Mouse (Mus musculus): ENCODE measurements around the gene Eif5. TPM values are rescaled to one million over a fixed set of nuclear protein-coding genes. Genes with fewer than 3 reads are reported as not detected.

Gene Eif5
- polyA plus RNA-seq, 1 experiment from 2014 or later: 587 TPM

GRCm38 (mm10) chr12:111527643-111528281 is 10.1 kb upstream of the Eif5 start:
- ATAC-seq (ENCODE audit: low read depth): no peak
- no peak overlapping the region for H3K9ac ChIP-seq
- no peaks in the 10 kb centered on the region for H3K4me1 ChIP-seq (replicated peaks)
- H3K4me3 ChIP-seq: no peak overlapping the region
- no peaks in the 10 kb centered on the region for H3K27me3 ChIP-seq
- WGBS: 69% methylated on average over 8 of the region's 8 CpGs
- no peaks in the 10 kb centered on the region for H3K36me3 ChIP-seq
- no peak overlapping the region for H3K27ac ChIP-seq (replicated peaks)
- 0 out of 2 replicates have a peak, but pooled peaks cover 5% of the 10 kb centered on the region for H3K9me3 ChIP-seq
- no peak overlapping the region for H3K4me2 ChIP-seq

GRCm38 (mm10) chr12:111529192-111529591 is 8.6 kb upstream of the Eif5 start:
- no peaks in the 10 kb centered on the region for H3K4me1 ChIP-seq (replicated peaks)
- H3K4me2 ChIP-seq: no peak overlapping the region
- H3K4me3 ChIP-seq: no peak overlapping the region
- H3K36me3 ChIP-seq: no peaks in the 10 kb centered on the region
- no peak overlapping the region for H3K27ac ChIP-seq (replicated peaks)
- no peaks in the 10 kb centered on the region for H3K27me3 ChIP-seq
- 20% methylated on average over 8 of the region's 8 CpGs for WGBS
- no peak for ATAC-seq (ENCODE audit: low read depth)
- H3K9ac ChIP-seq: no peak overlapping the region
- H3K9me3 ChIP-seq: no peaks in the 10 kb centered on the region

- H3K9ac ChIP-seq: no peak overlapping the region
- no peaks in the 10 kb centered on the region for H3K27me3 ChIP-seq
- no peak for ATAC-seq (ENCODE audit: low read depth)
- H3K4me1 ChIP-seq (replicated peaks): peaks cover 22% of the 10 kb centered on the region
- H3K4me2 ChIP-seq: no peak overlapping the region
- 63% methylated on average over 11 of the region's 11 CpGs for WGBS
- no peaks in the 10 kb centered on the region for H3K36me3 ChIP-seq
- no peak overlapping the region for H3K27ac ChIP-seq (replicated peaks)
- no peaks in the 10 kb centered on the region for H3K9me3 ChIP-seq
- H3K4me3 ChIP-seq: no peak overlapping the region
Measured at GRCm38 (mm10) chr12:111533096-111533794, 4.6 kb upstream of the Eif5 start.

GRCm38 (mm10) chr12:111535281-111535680 is 2.5 kb upstream of the Eif5 start:
- Histone ChIP-seq H3K4me2 (no peak overlapping the region), H3K9me3 (no peaks in the 10 kb centered on the region), H3K9ac (no peak overlapping the region), H3K36me3 (peaks cover 11% of the 10 kb centered on the region), H3K4me1 (replicated peaks) (peaks cover 37% of the 10 kb centered on the region), H3K4me3 (no peak overlapping the region), H3K27ac (replicated peaks) (no peak overlapping the region), H3K27me3 (no peaks in the 10 kb centered on the region)
- WGBS: 64% methylated on average over 6 of the region's 6 CpGs
- no peak for ATAC-seq (ENCODE audit: low read depth)

- WGBS: 85% methylated on average over 5 of the region's 5 CpGs
- Histone ChIP-seq H3K9ac (no peak overlapping the region), H3K4me1 (replicated peaks) (peaks cover 42% of the 10 kb centered on the region), H3K36me3 (peaks cover 16% of the 10 kb centered on the region), H3K27ac (replicated peaks) (no peak overlapping the region), H3K4me2 (no peak overlapping the region), H3K4me3 (no peak overlapping the region), H3K27me3 (no peaks in the 10 kb centered on the region), H3K9me3 (no peaks in the 10 kb centered on the region)
- no peak for ATAC-seq (ENCODE audit: low read depth)
Measured at GRCm38 (mm10) chr12:111535762-111536161, 2.1 kb upstream of the Eif5 start.

GRCm38 (mm10) chr12:111536746-111537145 is 1.1 kb upstream of the Eif5 start:
- peaks cover 51% of the 10 kb centered on the region for H3K4me1 ChIP-seq (replicated peaks)
- ATAC-seq (ENCODE audit: low read depth): no peak
- no peaks in the 10 kb centered on the region for H3K27me3 ChIP-seq
- H3K27ac ChIP-seq (replicated peaks): peak overlapping the region; percentile 95
- WGBS: 22% methylated on average over 4 of the region's 4 CpGs
- peaks cover 25% of the 10 kb centered on the region for H3K36me3 ChIP-seq
- H3K9me3 ChIP-seq: no peaks in the 10 kb centered on the region
- H3K4me3 ChIP-seq: peak overlapping the region; percentile 90
- H3K4me2 ChIP-seq: peak overlapping the region; percentile 60
- peak overlapping the region; percentile 97 for H3K9ac ChIP-seq

GRCm38 (mm10) chr12:111537341-111537740 is 475 bp upstream of the Eif5 start:
- peak overlapping the region; percentile 60 for H3K4me2 ChIP-seq
- peak overlapping the region; percentile 95 for H3K27ac ChIP-seq (replicated peaks)
- H3K4me1 ChIP-seq (replicated peaks): peaks cover 51% of the 10 kb centered on the region
- WGBS: under 1% methylated on average over 22 of the region's 22 CpGs
- H3K9me3 ChIP-seq: no peaks in the 10 kb centered on the region
- no peaks in the 10 kb centered on the region for H3K27me3 ChIP-seq
- peak; percentile 62 for ATAC-seq (ENCODE audit: low read depth)
- H3K36me3 ChIP-seq: peaks cover 31% of the 10 kb centered on the region
- H3K4me3 ChIP-seq: peak overlapping the region; percentile 90
- H3K9ac ChIP-seq: peak overlapping the region; percentile 97

GRCm38 (mm10) chr12:111538292-111539040 is 650 bp downstream of the Eif5 start:
- peak overlapping the region; percentile 78 for H3K4me2 ChIP-seq
- H3K36me3 ChIP-seq: peaks cover 42% of the 10 kb centered on the region
- H3K4me3 ChIP-seq: peak overlapping the region; percentile 90
- WGBS: under 1% methylated on average over 108 of the region's 111 CpGs
- ATAC-seq (ENCODE audit: low read depth): peak; percentile 69
- H3K27ac ChIP-seq (replicated peaks): peak overlapping the region; percentile 99
- H3K27me3 ChIP-seq: no peaks in the 10 kb centered on the region
- H3K9me3 ChIP-seq: no peaks in the 10 kb centered on the region
- peak overlapping the region; percentile 95 for H3K9ac ChIP-seq
- H3K4me1 ChIP-seq (replicated peaks): peaks cover 51% of the 10 kb centered on the region

GRCm38 (mm10) chr12:111539041-111539345 is 1.2 kb downstream of the Eif5 start:
- peaks cover 51% of the 10 kb centered on the region for H3K4me1 ChIP-seq (replicated peaks)
- no peak for ATAC-seq (ENCODE audit: low read depth)
- peak overlapping the region; percentile 90 for H3K4me3 ChIP-seq
- peak overlapping the region; percentile 78 for H3K4me2 ChIP-seq
- no peaks in the 10 kb centered on the region for H3K9me3 ChIP-seq
- WGBS: under 1% methylated on average over 18 of the region's 18 CpGs
- no peaks in the 10 kb centered on the region for H3K27me3 ChIP-seq
- H3K36me3 ChIP-seq: peaks cover 47% of the 10 kb centered on the region
- peak overlapping the region; percentile 99 for H3K27ac ChIP-seq (replicated peaks)
- peak overlapping the region; percentile 95 for H3K9ac ChIP-seq

- no peak overlapping the region for H3K4me2 ChIP-seq
- no peak overlapping the region for H3K27ac ChIP-seq (replicated peaks)
- WGBS: 93% methylated on average over 3 of the region's 3 CpGs
- no peaks in the 10 kb centered on the region for H3K27me3 ChIP-seq
- no peak overlapping the region for H3K4me3 ChIP-seq
- H3K9ac ChIP-seq: no peak overlapping the region
- H3K4me1 ChIP-seq (replicated peaks): no peaks in the 10 kb centered on the region
- no peak for ATAC-seq (ENCODE audit: low read depth)
- H3K36me3 ChIP-seq: peaks cover 63% of the 10 kb centered on the region
- no peaks in the 10 kb centered on the region for H3K9me3 ChIP-seq
Measured at GRCm38 (mm10) chr12:111547070-111547469, 9.3 kb downstream of the Eif5 start.

GRCm38 (mm10) chr12:111548555-111549289 is 10.9 kb downstream of the Eif5 start:
- no peak for ATAC-seq (ENCODE audit: low read depth)
- Histone ChIP-seq H3K9me3 (no peaks in the 10 kb centered on the region), H3K9ac (no peak overlapping the region), H3K4me2 (no peak overlapping the region), H3K36me3 (peaks cover 46% of the 10 kb centered on the region), H3K4me1 (replicated peaks) (no peaks in the 10 kb centered on the region), H3K27me3 (no peaks in the 10 kb centered on the region), H3K27ac (replicated peaks) (no peak overlapping the region), H3K4me3 (no peak overlapping the region)
- 59% methylated on average over 2 of the region's 2 CpGs for WGBS

GRCm38 (mm10) chr12:111550679-111551078 is 12.9 kb downstream of the Eif5 start:
- Histone ChIP-seq H3K9ac (no peak overlapping the region), H3K4me2 (no peak overlapping the region), H3K9me3 (no peaks in the 10 kb centered on the region), H3K4me1 (replicated peaks) (no peaks in the 10 kb centered on the region), H3K36me3 (peaks cover 32% of the 10 kb centered on the region), H3K27ac (replicated peaks) (no peak overlapping the region), H3K27me3 (no peaks in the 10 kb centered on the region), H3K4me3 (no peak overlapping the region)
- WGBS: 63% methylated on average over 1 of the region's 1 CpGs
- ATAC-seq (ENCODE audit: low read depth): no peak

Data from neural tube, embryonic 13.5 days (tissue).